Mouse (Mus musculus) layer of hippocampus, postnatal 10 days (tissue): ENCODE measurements around the gene Sgca. TPM values are rescaled to one million over a fixed set of nuclear protein-coding genes. Genes with fewer than 3 reads are reported as not detected.

Source experiments
- DNase-seq, 2 experiments: peaks; one replicate each; pipeline ENCODE4 v3.0.0; 2021; ENCODE audit warnings: low spot score in 2 of 2
- total RNA-seq, 2 experiments: library from RNA; stranded (reverse); gene quantifications; 2 replicates each; pipeline ENCODE4 v1.2.3; 2021

Sgca gene
- total RNA-seq, 2 experiments from 2014 or later, result 0.66 to 0.78 TPM

GRCm38 (mm10) chr11:94957693-94958064 lies 18.4 kb downstream of the Sgca start:
- DNase-seq, result no peak

DNA sequence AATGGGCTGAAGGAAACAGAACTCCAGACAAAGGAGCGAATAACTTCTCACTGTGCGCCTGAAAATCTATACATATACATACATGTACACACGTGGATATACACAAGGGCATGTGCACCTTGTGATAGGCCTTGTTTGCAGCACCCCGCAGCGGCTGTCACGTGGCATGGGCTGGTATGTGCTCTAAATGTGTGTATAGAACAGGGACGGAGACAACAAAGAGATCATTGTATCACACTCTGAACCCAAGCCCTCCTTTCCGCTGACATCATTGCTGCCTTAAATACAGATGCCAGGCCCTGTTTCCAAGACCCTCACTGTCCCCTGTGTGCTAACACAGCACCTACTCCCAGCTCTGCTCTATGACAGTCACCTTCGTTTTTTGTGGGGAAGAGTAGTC lies 21.0 kb downstream of the Sgca start:
- no peak for DNase-seq

GRCm38 (mm10) chr11:94952169-94952568 lies 24.0 kb downstream of the Sgca start:
- no peak for DNase-seq

- DNase-seq, result no peak
Measured at GRCm38 (mm10) chr11:94945236-94945635, 30.9 kb downstream of the Sgca start.

DNA sequence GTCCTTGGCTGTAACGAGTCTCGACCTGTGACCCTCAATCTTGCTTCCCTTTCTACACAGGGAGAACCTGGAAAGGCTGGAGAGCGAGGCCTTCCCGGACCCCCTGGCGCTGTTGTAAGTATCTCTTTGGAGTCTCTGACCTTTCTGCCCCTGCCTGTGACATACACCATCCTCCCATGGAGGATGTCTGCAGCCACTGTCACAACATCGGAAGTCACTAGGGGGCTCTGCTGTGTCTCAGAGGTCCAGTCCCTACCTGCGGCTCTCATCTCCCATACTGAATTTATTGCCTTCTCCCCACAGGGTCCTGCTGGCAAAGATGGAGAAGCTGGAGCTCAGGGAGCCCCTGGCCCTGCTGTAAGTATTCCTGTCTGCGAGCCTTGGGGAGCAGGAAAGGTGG lies 31.8 kb downstream of the Sgca start:
- DNase-seq, result no peak

DNA sequence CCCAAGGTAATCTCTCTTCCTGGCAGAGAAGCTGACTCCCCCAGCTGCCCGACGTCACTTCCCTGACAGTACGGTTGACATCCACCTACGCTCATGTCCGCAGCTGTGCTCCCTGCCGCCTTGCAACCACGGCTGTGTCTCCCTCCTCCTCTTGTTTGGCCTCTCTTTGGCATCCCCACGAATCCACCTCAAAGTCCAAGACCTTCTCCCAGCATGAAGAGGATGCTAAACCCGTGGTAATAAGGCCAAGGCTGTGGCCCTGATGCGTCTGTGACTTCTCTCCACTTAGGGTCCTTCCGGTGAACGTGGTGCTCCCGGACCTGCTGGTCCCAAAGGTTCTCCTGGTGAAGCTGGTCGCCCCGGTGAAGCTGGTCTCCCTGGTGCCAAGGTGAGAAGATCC lies 33.1 kb downstream of the Sgca start:
- DNase-seq, result no peak

DNA sequence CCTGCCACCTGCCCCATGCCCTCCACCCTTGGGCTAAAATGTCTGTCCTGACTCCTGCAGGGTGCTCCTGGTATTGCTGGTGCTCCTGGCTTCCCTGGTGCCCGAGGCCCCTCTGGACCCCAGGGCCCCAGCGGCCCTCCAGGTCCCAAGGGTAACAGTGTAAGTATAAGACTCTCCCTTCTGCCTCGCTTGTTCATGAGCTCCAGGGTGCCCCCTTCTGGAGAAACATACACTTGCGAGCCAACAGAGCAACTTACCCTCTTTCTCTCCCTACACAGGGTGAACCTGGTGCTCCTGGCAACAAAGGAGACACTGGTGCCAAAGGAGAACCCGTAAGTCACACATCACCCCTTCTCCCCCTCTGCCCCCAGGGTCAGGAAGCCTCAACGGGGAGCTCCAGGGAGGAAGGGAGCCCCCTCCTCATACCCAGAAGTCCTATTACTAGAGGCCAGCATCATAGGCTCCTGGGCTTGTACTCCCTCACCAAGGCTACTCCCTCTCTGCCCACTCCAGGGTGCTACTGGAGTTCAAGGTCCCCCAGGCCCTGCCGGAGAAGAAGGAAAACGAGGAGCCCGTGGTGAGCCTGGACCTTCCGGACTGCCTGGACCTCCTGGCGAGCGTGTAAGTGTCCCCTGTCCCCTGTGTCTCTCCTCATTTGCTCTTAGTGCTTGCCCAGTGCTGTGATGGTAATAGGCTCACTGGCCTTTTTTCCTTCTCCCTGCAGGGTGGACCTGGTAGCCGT lies 33.7 kb downstream of the Sgca start:
- peak; percentile 47 to 48 for DNase-seq

DNA sequence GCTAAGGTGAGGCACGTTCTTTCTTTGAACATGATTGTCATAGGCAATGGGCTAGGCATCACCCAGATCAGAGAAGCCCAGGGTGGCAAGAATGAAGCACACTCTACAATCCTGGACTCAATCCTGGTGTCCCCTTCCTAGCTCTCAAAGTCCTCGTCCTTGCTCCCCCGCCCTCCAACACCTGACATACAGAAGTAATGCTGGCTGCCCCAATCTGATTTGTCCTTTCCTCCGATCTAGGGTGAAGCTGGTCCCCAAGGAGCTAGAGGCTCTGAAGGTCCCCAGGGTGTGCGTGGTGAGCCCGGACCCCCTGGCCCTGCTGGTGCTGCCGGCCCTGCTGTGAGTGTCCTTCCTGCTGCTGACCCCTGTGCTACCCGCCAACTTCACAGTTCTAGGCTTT lies 34.4 kb downstream of the Sgca start:
- no peak for DNase-seq

DNA sequence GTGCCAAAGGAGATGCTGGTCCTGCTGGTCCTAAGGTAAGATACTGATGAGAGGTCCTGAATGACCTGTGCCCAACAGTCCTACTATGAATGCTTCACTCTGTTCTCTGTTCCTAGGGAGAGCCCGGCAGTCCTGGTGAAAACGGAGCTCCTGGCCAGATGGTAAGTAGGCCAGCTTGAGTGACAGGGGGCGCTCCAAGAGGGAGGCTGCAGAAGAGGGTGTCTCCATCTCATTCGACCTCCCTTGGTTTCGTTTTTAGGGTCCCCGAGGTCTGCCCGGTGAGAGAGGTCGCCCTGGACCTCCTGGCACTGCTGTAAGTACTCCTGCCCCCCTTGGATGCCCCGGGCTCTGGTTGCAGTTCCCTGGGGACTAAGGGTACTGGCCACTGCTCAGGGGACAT lies 35.0 kb downstream of the Sgca start:
- no peak for DNase-seq

GRCm38 (mm10) chr11:94939280-94939679 lies 36.8 kb downstream of the Sgca start:
- DNase-seq, result peak; percentile 85 to 88

GRCm38 (mm10) chr11:94938296-94938695 lies 37.8 kb downstream of the Sgca start:
- DNase-seq, result no peak

- no peak for DNase-seq
Measured at GRCm38 (mm10) chr11:94937787-94938186, 38.3 kb downstream of the Sgca start.

GRCm38 (mm10) chr11:94937335-94937781 lies 38.8 kb downstream of the Sgca start:
- DNase-seq, result peak in 1 of 2 experiments; percentile 38

GRCm38 (mm10) chr11:94936851-94937295 lies 39.3 kb downstream of the Sgca start:
- peak; percentile 92 for DNase-seq

DNA sequence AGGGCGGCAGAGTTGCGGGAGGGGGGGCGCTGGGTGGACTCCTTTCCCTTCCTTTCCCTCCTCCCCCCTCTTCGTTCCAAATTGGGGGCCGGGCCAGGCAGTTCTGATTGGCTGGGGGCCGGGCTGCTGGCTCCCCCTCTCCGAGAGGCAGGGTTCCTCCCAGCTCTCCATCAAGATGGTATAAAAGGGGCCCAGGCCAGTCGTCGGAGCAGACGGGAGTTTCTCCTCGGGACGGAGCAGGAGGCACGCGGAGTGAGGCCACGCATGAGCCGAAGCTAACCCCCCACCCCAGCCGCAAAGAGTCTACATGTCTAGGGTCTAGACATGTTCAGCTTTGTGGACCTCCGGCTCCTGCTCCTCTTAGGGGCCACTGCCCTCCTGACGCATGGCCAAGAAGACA lies 40.1 kb downstream of the Sgca start, which contains the start of gene Col1a1:
TSS of gene Col1a1 (plus strand) at position 180 of the 400 bp plus-strand sequence.
- DNase-seq, result no peak

DNA sequence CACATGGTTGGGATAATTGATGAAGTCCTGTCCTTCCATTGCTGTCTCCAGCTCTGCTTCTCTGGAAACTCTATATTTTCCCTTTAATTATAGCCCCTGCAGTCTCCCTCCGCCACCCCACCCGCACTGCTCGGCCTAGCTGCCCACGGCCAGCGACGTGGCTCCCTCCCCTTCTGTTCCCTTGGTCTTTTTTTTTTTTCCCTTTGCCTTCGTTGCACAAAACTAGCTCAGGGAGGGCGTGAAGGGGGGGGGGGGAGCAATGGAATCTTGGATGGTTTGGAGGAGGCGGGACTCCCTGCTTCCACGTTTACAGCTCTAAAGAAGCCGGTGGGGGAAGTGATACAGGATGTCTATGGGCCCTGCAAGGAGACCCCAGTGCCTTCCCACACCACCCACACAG lies 41.6 kb downstream of the Sgca start:
- no peak for DNase-seq

DNA sequence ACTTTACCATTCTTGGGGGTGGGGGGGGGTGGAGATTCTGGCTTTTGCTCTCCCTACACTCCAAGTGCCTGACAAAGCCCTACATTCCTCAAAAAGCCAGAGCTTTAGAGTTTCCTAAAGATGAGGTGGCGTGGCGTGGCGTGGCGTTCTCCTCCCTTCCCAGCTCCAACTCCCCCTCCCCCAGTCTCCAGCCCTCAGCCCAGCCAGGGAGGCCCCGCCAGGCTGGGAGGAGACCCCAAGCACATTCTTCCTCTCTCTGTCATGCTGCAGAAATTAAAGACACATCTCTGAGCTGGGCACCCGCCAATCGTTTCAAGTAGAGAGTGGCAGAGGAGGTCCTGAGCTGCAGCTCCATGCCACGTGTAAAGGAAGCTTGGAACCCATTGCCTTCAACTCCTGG lies 42.5 kb downstream of the Sgca start:
- DNase-seq, result no peak

GRCm38 (mm10) chr11:94930151-94930550 lies 46.0 kb downstream of the Sgca start:
- DNase-seq, result no peak

- DNase-seq, result no peak
Measured at GRCm38 (mm10) chr11:94929599-94929998, 46.5 kb downstream of the Sgca start.

GRCm38 (mm10) chr11:94928820-94929219 lies 47.3 kb downstream of the Sgca start:
- peak; percentile 43 to 48 for DNase-seq

DNA sequence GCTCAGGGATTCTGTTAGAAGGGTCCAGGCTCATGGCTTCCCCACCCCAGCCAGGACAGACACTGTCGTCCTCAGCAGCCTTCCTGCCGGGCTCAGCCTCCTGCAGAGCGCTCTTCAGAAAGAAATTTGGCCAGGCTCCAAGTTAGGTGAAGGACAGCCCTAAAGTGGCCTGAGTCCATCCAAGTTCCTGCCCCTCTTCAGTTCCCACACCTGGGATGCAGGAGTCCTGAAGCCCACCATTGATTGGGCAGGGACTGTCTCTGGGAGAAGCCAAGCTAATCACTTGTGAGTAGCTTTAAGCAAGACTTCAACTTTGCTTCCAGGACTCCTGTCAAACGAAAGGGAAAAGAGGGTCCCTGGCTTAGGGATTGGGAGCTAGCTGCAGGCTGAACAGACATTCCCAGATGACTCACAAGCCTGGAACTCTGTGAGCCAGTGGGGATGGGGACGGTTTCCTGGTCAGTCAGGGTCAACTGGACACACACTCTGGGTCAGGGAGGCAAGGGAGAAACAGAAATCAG lies 48.3 kb downstream of the Sgca start:
- DNase-seq, result no peak

GRCm38 (mm10) chr11:94926431-94926830 lies 49.7 kb downstream of the Sgca start:
- no peak for DNase-seq

DNA sequence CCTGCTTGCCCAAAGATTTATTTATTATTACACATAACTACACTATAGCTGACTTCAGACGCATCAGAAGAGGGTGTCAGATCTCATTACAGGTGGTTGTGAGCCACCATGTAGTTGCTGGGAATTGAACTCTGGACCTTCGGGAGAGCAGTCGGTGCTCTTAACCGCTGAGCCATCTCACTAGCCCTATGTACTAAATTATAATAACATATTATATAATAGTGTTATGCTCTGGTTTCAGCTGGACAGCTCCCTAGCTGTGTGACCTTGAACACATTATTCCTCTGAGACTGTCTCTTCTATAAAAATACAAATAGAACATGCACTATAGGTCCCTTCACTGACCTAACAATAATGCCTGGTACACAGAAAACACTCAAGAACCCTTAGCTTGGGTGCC lies 51.1 kb downstream of the Sgca start:
- DNase-seq, result no peak
